Mouse (Mus musculus): ENCODE measurements around the gene Csdc2. TPM values are rescaled to one million over a fixed set of nuclear protein-coding genes. Genes with fewer than 3 reads are reported as not detected.

The Csdc2 gene
- polyA plus RNA-seq, 1 experiment, result 9.7 TPM

GRCm38 (mm10) chr15:81937098-81937972 lies 776 bp downstream of the Csdc2 start:
- Histone ChIP-seq H3K4me1 (ENCODE audit: control insufficient read depth, insufficient read depth, low read length) (peaks cover 6% of the 10 kb centered on the region; the same call in 1 of the 2 replicates), H3K4me3 (replicated peaks; ENCODE audit: extremely low read depth, low read depth, low read length) (peak overlapping the region; percentile 33)
- no peak for DNase-seq
- 15% methylated on average over 19 of the region's 19 CpGs for WGBS
- TF ChIP-seq CTCF (IDR thresholded peaks at IDR 0.05; ENCODE audit: insufficient read depth, low read length) (no peak), POLR2A (IDR thresholded peaks at IDR 0.05; ENCODE audit: borderline replicate concordance, extremely low read depth, low read depth, low read length) (no peak)

- DNase-seq, result peak; percentile 25
Observed at GRCm38 (mm10) chr15:81938246-81938645, 1.7 kb downstream of the Csdc2 start.

GRCm38 (mm10) chr15:81939157-81939715 lies 2.7 kb downstream of the Csdc2 start:
- Histone ChIP-seq H3K4me3 (replicated peaks; ENCODE audit: extremely low read depth, low read depth, low read length) (no peak overlapping the region), H3K4me1 (ENCODE audit: control insufficient read depth, insufficient read depth, low read length) (peaks cover 6% of the 10 kb centered on the region; the same call in 1 of the 2 replicates)
- TF ChIP-seq POLR2A (IDR thresholded peaks at IDR 0.05; ENCODE audit: borderline replicate concordance, extremely low read depth, low read depth, low read length), result no peak
- TF ChIP-seq CTCF (IDR thresholded peaks at IDR 0.05; ENCODE audit: insufficient read depth, low read length), result no peak
- 87% methylated on average over 10 of the region's 10 CpGs for WGBS
- no peak for DNase-seq

More at GRCm38 (mm10) chr15:81938246-81938645, 1.7 kb downstream of the Csdc2 start:
- peaks cover 6% of the 10 kb centered on the region; the same call in 1 of the 2 replicates for H3K4me1 ChIP-seq (ENCODE audit: control insufficient read depth, insufficient read depth, low read length)
- no peak overlapping the region for H3K4me3 ChIP-seq (replicated peaks; ENCODE audit: extremely low read depth, low read depth, low read length)
- TF ChIP-seq POLR2A (IDR thresholded peaks at IDR 0.05; ENCODE audit: borderline replicate concordance, extremely low read depth, low read depth, low read length) (no peak), CTCF (IDR thresholded peaks at IDR 0.05; ENCODE audit: insufficient read depth, low read length) (peak; percentile 60)
- 38% methylated on average over 2 of the region's 2 CpGs for WGBS

GRCm38 (mm10) chr15:81939774-81940173 lies 3.2 kb downstream of the Csdc2 start:
- H3K4me1 ChIP-seq (ENCODE audit: control insufficient read depth, insufficient read depth, low read length), result peaks cover 6% of the 10 kb centered on the region; the same call in 1 of the 2 replicates

GRCm38 (mm10) chr15:81940219-81940618 lies 3.7 kb downstream of the Csdc2 start:
- H3K4me1 ChIP-seq (ENCODE audit: control insufficient read depth, insufficient read depth, low read length), result peaks cover 6% of the 10 kb centered on the region; the same call in 1 of the 2 replicates
- 87% methylated on average over 5 of the region's 5 CpGs for WGBS
- H3K4me3 ChIP-seq (replicated peaks; ENCODE audit: extremely low read depth, low read depth, low read length), result no peak overlapping the region
- no peak for DNase-seq
- TF ChIP-seq CTCF (IDR thresholded peaks at IDR 0.05; ENCODE audit: insufficient read depth, low read length), result no peak

More at GRCm38 (mm10) chr15:81939774-81940173, 3.2 kb downstream of the Csdc2 start:
- no peak overlapping the region for H3K4me3 ChIP-seq (replicated peaks; ENCODE audit: extremely low read depth, low read depth, low read length)
- DNase-seq, result no peak
- TF ChIP-seq CTCF (IDR thresholded peaks at IDR 0.05; ENCODE audit: insufficient read depth, low read length) (no peak), POLR2A (IDR thresholded peaks at IDR 0.05; ENCODE audit: borderline replicate concordance, extremely low read depth, low read depth, low read length) (no peak)
- 81% methylated on average over 4 of the region's 4 CpGs for WGBS

- Histone ChIP-seq H3K4me3 (replicated peaks; ENCODE audit: extremely low read depth, low read depth, low read length) (no peak overlapping the region), H3K4me1 (ENCODE audit: control insufficient read depth, insufficient read depth, low read length) (peaks cover 6% of the 10 kb centered on the region; the same call in 1 of the 2 replicates)
- 91% methylated on average over 2 of the region's 2 CpGs for WGBS
- TF ChIP-seq CTCF (IDR thresholded peaks at IDR 0.05; ENCODE audit: insufficient read depth, low read length), result no peak
- TF ChIP-seq POLR2A (IDR thresholded peaks at IDR 0.05; ENCODE audit: borderline replicate concordance, extremely low read depth, low read depth, low read length), result no peak
- DNase-seq, result no peak
Observed at GRCm38 (mm10) chr15:81941010-81941409, 4.5 kb downstream of the Csdc2 start.

GRCm38 (mm10) chr15:81943176-81943749 lies 6.7 kb downstream of the Csdc2 start:
- 29% methylated on average over 9 of the region's 9 CpGs for WGBS
- TF ChIP-seq CTCF (IDR thresholded peaks at IDR 0.05; ENCODE audit: insufficient read depth, low read length), result no peak
- Histone ChIP-seq H3K4me3 (replicated peaks; ENCODE audit: extremely low read depth, low read depth, low read length) (no peak overlapping the region), H3K4me1 (ENCODE audit: control insufficient read depth, insufficient read depth, low read length) (no peaks in the 10 kb centered on the region)
- no peak for DNase-seq

- WGBS, result 78% methylated on average over 10 of the region's 10 CpGs
- Histone ChIP-seq H3K4me1 (ENCODE audit: control insufficient read depth, insufficient read depth, low read length) (no peaks in the 10 kb centered on the region), H3K4me3 (replicated peaks; ENCODE audit: extremely low read depth, low read depth, low read length) (no peak overlapping the region)
- DNase-seq, result no peak
- no peak for TF ChIP-seq CTCF (IDR thresholded peaks at IDR 0.05; ENCODE audit: insufficient read depth, low read length)
- no peak for TF ChIP-seq POLR2A (IDR thresholded peaks at IDR 0.05; ENCODE audit: borderline replicate concordance, extremely low read depth, low read depth, low read length)
Observed at GRCm38 (mm10) chr15:81949076-81949475, 12.5 kb downstream of the Csdc2 start.

- TF ChIP-seq POLR2A (IDR thresholded peaks at IDR 0.05; ENCODE audit: borderline replicate concordance, extremely low read depth, low read depth, low read length) (no peak), CTCF (IDR thresholded peaks at IDR 0.05; ENCODE audit: insufficient read depth, low read length) (no peak)
- DNase-seq, result no peak
- WGBS, result 72% methylated on average over 11 of the region's 11 CpGs
- no peaks in the 10 kb centered on the region for H3K4me1 ChIP-seq (ENCODE audit: control insufficient read depth, insufficient read depth, low read length)
- no peak overlapping the region for H3K4me3 ChIP-seq (replicated peaks; ENCODE audit: extremely low read depth, low read depth, low read length)
Observed at GRCm38 (mm10) chr15:81949476-81950131, 13.0 kb downstream of the Csdc2 start.
